Mouse (Mus musculus) intestine, embryonic 16.5 days (tissue): ENCODE results near the gene Scube3. TPM values are rescaled to one million over a fixed set of nuclear protein-coding genes. Genes with fewer than 3 reads are reported as not detected.
"Not testable (repeated sequence)": the region's sequence is repeated elsewhere in the genome, so short reads cannot be mapped to it uniquely, and the experiment has no call there.

Experiments
- ATAC-seq: fragments of 200-750 bp; cut with Nextera tagmentation; 2 replicates; pipeline ENCODE4 v1.8.0; 2017; ENCODE audit warnings: moderate TSS enrichment, moderate library complexity
- H3K27ac ChIP-seq: fragments of 300-500 bp; sonication (generic); 2 replicates; pipeline ENCODE4 v1.5.1; 2014; ENCODE audit warnings: mild to moderate bottlenecking, low read length
- H3K27me3 ChIP-seq: fragments of 300-500 bp; sonication (generic); replicated peaks from 2 replicates; pipeline ENCODE4 v1.6.1; 2014; ENCODE audit warnings: low read length, control low read depth, mixed read lengths; ENCODE audit not compliant: control insufficient read depth, insufficient read depth
- H3K36me3 ChIP-seq: fragments of 300-500 bp; sonication (generic); 2 replicates; pipeline ENCODE4 v1.6.1; 2014; ENCODE audit warnings: low read length, control low read depth; ENCODE audit not compliant: control insufficient read depth, insufficient read depth
- H3K4me1 ChIP-seq: fragments of 300-500 bp; sonication (generic); 2 replicates; pipeline ENCODE4 v1.6.1; 2014; ENCODE audit warnings: low read length, control low read depth, mixed read lengths; ENCODE audit not compliant: control insufficient read depth, insufficient read depth
- H3K4me2 ChIP-seq: fragments of 300-500 bp; sonication (generic); 2 replicates; pipeline ENCODE4 v1.6.1; 2014; ENCODE audit warnings: low read depth, low read length, control low read depth
- H3K4me3 ChIP-seq: fragments of 300-500 bp; sonication (generic); 2 replicates; pipeline ENCODE4 v1.5.1; 2014; ENCODE audit warnings: mild to moderate bottlenecking, low read length
- H3K9ac ChIP-seq: fragments of 300-500 bp; sonication (generic); 2 replicates; pipeline ENCODE4 v1.6.1; 2014; ENCODE audit warnings: low read depth, low read length
- H3K9me3 ChIP-seq: fragments of 300-500 bp; sonication (generic); 2 replicates; pipeline ENCODE4 v1.6.1; 2016; ENCODE audit warnings: low read length, control low read depth; ENCODE audit not compliant: control insufficient read depth
- WGBS: fragments of 180-500 bp; shearing (Covaris S2); extraction: QIAGEN DNeasy Blood & Tissue Kit; methylation state at CpG from one replicate; pipeline ENCODE4 v1.1.7; 2014; 5-methylcytosine and 5-hydroxymethylcytosine counted together
- polyA plus RNA-seq: library from polyadenylated mRNA; unstranded; fragments of >200 nt; fragmentation: Nextera tagmentation; extraction: Ambion mirVana; gene quantifications from 2 replicates; pipeline ENCODE4 v1.2.1, GENCODE M21; 2015

Scube3 gene
- polyA plus RNA-seq, 1 experiment from 2014 or later = 1.0 TPM

DNA sequence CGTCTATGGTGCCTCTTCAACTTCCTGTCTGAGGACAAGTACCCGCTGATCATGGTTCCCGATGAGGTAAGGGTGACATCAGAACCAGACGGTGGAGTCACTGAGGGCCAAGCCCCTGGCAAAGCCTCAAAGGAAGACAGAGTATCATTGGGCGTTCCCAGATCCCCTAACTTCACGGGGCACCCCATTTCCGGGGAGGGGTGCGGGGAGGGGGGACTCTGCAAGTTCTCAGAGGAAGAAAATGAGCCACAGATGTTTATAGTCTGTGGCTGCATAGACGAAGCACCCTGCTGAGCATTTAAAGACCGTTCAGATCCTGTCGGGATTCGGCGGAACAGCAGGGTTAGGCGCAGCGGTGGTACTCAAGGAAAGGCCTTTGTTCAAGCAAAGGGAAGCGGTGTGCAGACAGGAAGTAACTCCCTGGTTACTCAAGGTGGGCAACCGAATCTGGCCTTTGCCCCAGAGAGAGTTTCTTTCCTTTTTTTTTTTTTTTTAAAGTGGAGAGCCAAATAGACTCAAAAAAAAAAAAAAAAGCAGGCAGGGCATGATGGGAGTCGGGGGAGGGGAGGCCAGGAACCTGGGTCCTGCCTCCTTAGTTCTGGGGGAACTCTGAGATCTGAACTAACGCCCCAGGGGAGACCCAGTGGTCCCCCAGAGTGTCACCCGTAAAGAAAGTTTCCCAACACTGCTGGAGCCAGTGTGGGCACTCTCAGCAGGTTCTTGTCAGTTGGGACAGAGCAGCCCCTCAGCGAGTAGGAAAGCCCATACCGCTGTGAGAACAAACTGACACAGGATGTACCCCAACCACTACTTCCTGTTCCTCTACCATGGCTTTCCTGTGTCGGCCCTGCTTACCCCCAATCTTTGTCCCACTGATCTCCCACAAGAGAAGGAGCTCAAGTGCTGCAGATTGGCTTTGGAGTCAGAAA is 76.0 kb downstream of the Scube3 start:
- no peaks in the 10 kb centered on the region for H3K9me3 ChIP-seq
- 25% methylated on average over 23 of the region's 23 CpGs for WGBS

DNA sequence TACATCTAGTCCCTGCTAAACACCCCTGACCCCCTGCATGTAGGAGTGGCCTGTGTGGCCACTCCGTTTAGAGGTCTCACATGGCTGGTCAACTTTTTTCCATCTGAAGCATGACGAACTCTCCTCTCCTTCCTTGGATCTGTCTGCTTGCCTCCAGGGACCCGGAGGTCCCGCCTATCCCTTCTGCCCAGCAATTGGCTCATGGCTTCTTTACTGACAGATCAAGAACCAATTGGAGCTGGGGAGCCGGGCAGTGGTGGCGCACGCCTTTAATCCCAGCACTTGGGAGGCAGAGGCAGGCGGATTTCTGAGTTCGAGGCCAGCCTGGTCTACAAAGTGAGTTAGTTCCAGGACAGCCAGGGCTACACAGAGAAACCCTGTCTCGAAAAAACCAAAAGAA is 80.5 kb downstream of the Scube3 start:
- 88% methylated on average over 10 of the region's 10 CpGs for WGBS

More for the DNA sequence above, 76.0 kb downstream of the Scube3 start:
- no peaks in the 10 kb centered on the region for H3K27me3 ChIP-seq
- no peak overlapping the region for H3K27ac ChIP-seq
- no peak overlapping the region for H3K4me3 ChIP-seq
- H3K9ac ChIP-seq = 0 out of 2 replicates have a peak overlapping the region, but pooled peaks have one; percentile 1
- no peaks in the 10 kb centered on the region for H3K36me3 ChIP-seq
- peak; percentile 38; the same call in 1 of the 2 replicates for ATAC-seq
- peak overlapping the region; percentile 23; the same call in 1 of the 2 replicates for H3K4me2 ChIP-seq
- H3K4me1 ChIP-seq = peaks cover 3% of the 10 kb centered on the region; the same call in 1 of the 2 replicates

DNA sequence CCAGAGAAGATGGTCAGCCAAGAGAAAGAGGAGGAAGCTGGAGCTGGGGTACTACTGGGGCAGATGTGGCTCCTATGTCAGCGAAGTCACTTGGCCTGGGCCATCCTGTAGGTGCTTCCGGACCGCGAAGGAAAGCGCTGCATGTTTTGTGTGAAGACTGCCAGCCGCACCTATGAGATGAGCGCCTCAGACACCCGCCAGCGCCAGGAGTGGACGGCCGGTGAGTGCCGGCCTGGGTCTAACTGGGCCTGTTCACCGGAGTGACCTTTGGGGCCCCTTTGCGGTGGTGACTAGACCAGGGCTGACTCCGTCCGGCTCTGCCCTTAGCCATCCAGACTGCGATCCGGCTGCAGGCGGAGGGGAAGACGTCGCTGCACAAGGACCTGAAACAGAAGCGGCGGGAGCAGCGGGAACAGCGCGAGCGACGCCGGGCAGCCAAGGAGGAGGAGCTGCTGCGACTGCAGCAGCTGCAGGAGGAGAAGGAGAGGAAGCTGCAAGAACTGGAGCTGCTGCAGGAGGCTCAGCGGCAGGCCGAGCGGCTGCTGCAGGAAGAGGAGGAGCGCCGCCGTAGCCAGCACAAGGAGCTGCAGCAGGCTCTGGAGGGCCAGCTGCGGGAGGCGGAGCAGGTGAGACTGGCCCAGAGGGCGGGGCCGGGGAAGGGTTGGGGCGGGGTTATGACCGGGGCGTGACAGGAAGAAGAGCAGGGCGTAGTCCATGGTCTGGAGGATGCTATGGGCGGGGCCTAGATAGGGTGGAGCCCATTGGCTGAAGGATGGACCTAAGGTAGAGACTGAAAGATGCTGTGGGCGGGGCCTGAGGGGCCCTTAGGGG is 81.8 kb downstream of the Scube3 start:
- under 1% methylated on average over 46 of the region's 46 CpGs for WGBS
- Histone ChIP-seq H3K36me3 (no peaks in the 10 kb centered on the region), H3K9me3 (no peaks in the 10 kb centered on the region), H3K27ac (peak overlapping the region; percentile 78), H3K27me3 (no peaks in the 10 kb centered on the region), H3K4me1 (peaks cover 16% of the 10 kb centered on the region), H3K4me2 (peak overlapping the region; percentile 95), H3K4me3 (peak overlapping the region; percentile 61), H3K9ac (peak overlapping the region; percentile 79)
- ATAC-seq = peak; percentile 93

More for the DNA sequence above, 80.5 kb downstream of the Scube3 start:
- not testable (repeated sequence) for H3K36me3 ChIP-seq, H3K27me3 ChIP-seq, H3K4me2 ChIP-seq, H3K4me3 ChIP-seq, H3K9ac ChIP-seq, ATAC-seq, H3K9me3 ChIP-seq, H3K27ac ChIP-seq
- peaks cover 16% of the 10 kb centered on the region for H3K4me1 ChIP-seq

Other genes with a start within 250 kb of the Scube3 start
- 10.0 and 11.4 TPM in 2 replicates for gene Anks1, start 232.8 kb upstream of the Scube3 start, polyA plus RNA-seq
- 41.5 and 51.6 TPM in 2 replicates for gene Taf11, start 232.3 kb upstream of the Scube3 start, polyA plus RNA-seq
- gene Tcp11, start 61.5 kb upstream of the Scube3 start, polyA plus RNA-seq = 1.6 TPM in 2 replicates
- gene Zfp523, start 35.0 kb downstream of the Scube3 start, polyA plus RNA-seq = 22.1 and 23.7 TPM in 2 replicates
- 3.0 and 3.6 TPM in 2 replicates for gene Def6, start 65.6 kb downstream of the Scube3 start, polyA plus RNA-seq
- 2.2 and 2.3 TPM in 2 replicates for gene Ppard, start 90.6 kb downstream of the Scube3 start, polyA plus RNA-seq
- gene Fance, start 171.4 kb downstream of the Scube3 start, polyA plus RNA-seq = 20.2 and 21.8 TPM in 2 replicates
- 591 and 604 TPM in 2 replicates for gene Rpl10a, start 186.3 kb downstream of the Scube3 start, polyA plus RNA-seq
- 8.5 and 9.3 TPM in 2 replicates for gene Tead3, start 208.7 kb downstream of the Scube3 start, polyA plus RNA-seq
- 3.0 and 3.6 TPM in 2 replicates for gene Tulp1, start 223.1 kb downstream of the Scube3 start, polyA plus RNA-seq